Mouse (Mus musculus) cortical plate, adult 2 months (tissue): Measurements from ENCODE around the gene Fignl1.

Source experiments
- CTCF ChIP-seq: fragments of 200-500 bp; IDR thresholded peaks from 2 replicates; pipeline ENCODE4 v1.5.1; 2011; ENCODE audit warnings: mild to moderate bottlenecking, control low read depth, low read length; ENCODE audit not compliant: insufficient read depth; ENCODE audit errors: extremely low read depth
- POLR2A ChIP-seq: fragments of 200-500 bp; IDR thresholded peaks from 2 replicates; pipeline ENCODE4 v1.6.1; 2011; ENCODE audit warnings: mild to moderate bottlenecking, low read length, control low read depth; ENCODE audit not compliant: insufficient read depth; ENCODE audit errors: extremely low read depth

DNA sequence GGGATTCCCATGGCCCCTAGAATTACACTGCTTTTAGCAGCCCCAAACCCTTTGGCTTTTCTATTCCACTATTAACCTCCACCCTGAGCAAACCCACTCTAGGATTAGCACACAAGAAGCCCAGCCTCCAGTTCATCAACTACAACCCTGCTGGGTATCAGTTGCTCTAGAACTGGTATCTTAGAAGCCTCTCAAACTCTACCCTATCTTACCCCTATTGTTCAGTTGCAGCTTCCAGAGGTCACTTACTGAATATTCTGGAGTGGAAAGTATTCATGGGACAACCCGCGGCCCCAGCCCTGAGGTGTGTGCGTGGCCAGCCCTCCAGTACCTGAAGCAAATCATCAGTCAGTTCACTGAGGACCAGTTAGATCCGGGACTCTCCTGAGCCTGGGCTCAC lies 34.4 kb downstream of the Fignl1 start:
- TF ChIP-seq CTCF (no peak), POLR2A (no peak)
